7 mouse cellular contexts compared by ENCODE assay signal in genomic region chr10:79959847-79960601, GRCm38 (mm10). TPM values are rescaled to one million over a fixed set of nuclear protein-coding genes. Genes with fewer than 3 reads are reported as not detected.
DNase-seq lines count a peak whose midpoint lies in the region; ATAC-seq lines count a peak whose summit lies in the region.

Gene Wdr18, plus strand, starts transcription at chr10:79960152.

- peaks cover 14% of the 10 kb centered on the region; the same call in 1 of the 2 replicates for H3K4me1 ChIP-seq in intestine, embryonic 15.5 days (replicated peaks)
- peaks cover 45% of the 10 kb centered on the region for H3K4me1 ChIP-seq in midbrain, embryonic 10.5 days

- peaks cover 16% of the 10 kb centered on the region for H3K36me3 ChIP-seq in intestine, embryonic 15.5 days
- H3K36me3 ChIP-seq in midbrain, embryonic 10.5 days = peaks cover 39% of the 10 kb centered on the region

- peak within 1 kb of the TSS; percentile 72 for H3K4me2 ChIP-seq in intestine, embryonic 15.5 days (replicated peaks)

- WGBS in intestine, embryonic 15.5 days = under 1% methylated on average over 61 of the region's 61 CpGs
- WGBS in midbrain, embryonic 10.5 days = under 1% methylated on average over 61 of the region's 61 CpGs

- peak within 1 kb of the TSS; percentile 72 for H3K4me3 ChIP-seq in intestine, embryonic 15.5 days (replicated peaks)
- peak within 1 kb of the TSS; percentile 80 for H3K4me3 ChIP-seq in midbrain, embryonic 10.5 days

- intact Hi-C loops in gastrocnemius, postnatal 36 days (cut with DNase I) = no loop called here
- intact Hi-C loops in left cerebral cortex, postnatal 25 days (cut with DNase I) = loop anchor here (2.0 to 5.0 kb wide), 2 partner anchors 23 to 68 kb away; partner anchors contain the start of gene Cfd

- peak; percentile 100 for DNase-seq in adrenal gland, adult 2 months
- peak; percentile 100 for DNase-seq in embryo, embryonic 11.5 days (ENCODE audit: low read depth, low spot score)
- DNase-seq in gastrocnemius, postnatal 36 days = peak; percentile 98 to 99
- DNase-seq in left cerebral cortex, postnatal 25 days (ENCODE audit: low spot score in 2 of 2) = peak; percentile 99 to 100
- DNase-seq in midbrain, embryonic 10.5 days (ENCODE audit: low spot score) = peak; percentile 100
- peak; percentile 97 for DNase-seq in right cerebral cortex, postnatal 4 days

- H3K27ac ChIP-seq in intestine, embryonic 15.5 days = peak within 1 kb of the TSS; percentile 75
- peak within 1 kb of the TSS; percentile 89 for H3K27ac ChIP-seq in midbrain, embryonic 10.5 days (replicated peaks)

- no peaks in the 10 kb centered on the region for H3K27me3 ChIP-seq in intestine, embryonic 15.5 days (replicated peaks)
- peaks cover 14% of the 10 kb centered on the region; the same call in 1 of the 2 replicates for H3K27me3 ChIP-seq in midbrain, embryonic 10.5 days (ENCODE audit: low read depth, poor library complexity, severe bottlenecking)

- H3K9me3 ChIP-seq in intestine, embryonic 15.5 days = no peaks in the 10 kb centered on the region
- no peaks in the 10 kb centered on the region for H3K9me3 ChIP-seq in midbrain, embryonic 10.5 days (replicated peaks)

- peak; percentile 95 for ATAC-seq in intestine, embryonic 15.5 days

- H3K9ac ChIP-seq in intestine, embryonic 15.5 days = peak within 1 kb of the TSS; percentile 77

RNA-seq across cellular contexts. Expression of gene Wdr18, which starts in this region (rescaled TPM):
- 10 to 100 TPM; 29.4 to 31.5 TPM for total RNA-seq in adrenal gland, adult 2 months (2021)
- 66.1 and 66.8 TPM in 2 replicates for polyA plus RNA-seq in adrenal gland, adult 2 months (2012; rRNA removed)
- 10 to 100 TPM; 17.5 to 23.9 TPM for total RNA-seq in gastrocnemius, postnatal 36 days (2021)
- 90.3 and 94.8 TPM in 2 replicates for polyA plus RNA-seq in intestine, embryonic 15.5 days (2015; fragmentation: Nextera tagmentation; extraction: Ambion mirVana)
- 10 to 100 TPM; 41.1 to 49.9 TPM for total RNA-seq in left cerebral cortex, postnatal 25 days (2021)
- polyA plus RNA-seq in midbrain, embryonic 10.5 days (2016; fragmentation: Nextera tagmentation; extraction: Ambion mirVana) = 136 and 155 TPM in 2 replicates

Comparison
In these comparisons a context has a peak if more than half of its experiments do, and no peak if none do; other contexts are left out.
1. Peak in every context shown above with its lines: DNase-seq, ATAC-seq, H3K4me3 ChIP-seq and H3K27ac ChIP-seq.